Mouse (Mus musculus) hindbrain, embryonic 11.5 days (tissue): Measurements from ENCODE around the gene Rbm17. TPM values are rescaled to one million over a fixed set of nuclear protein-coding genes. Genes with fewer than 3 reads are reported as not detected.
"Not testable (repeated sequence)": the region's sequence is repeated elsewhere in the genome, so short reads cannot be mapped to it uniquely, and the experiment has no call there.

Experiments used
- ATAC-seq: fragments of 200-750 bp; cut with Nextera tagmentation; 2 replicates; pipeline ENCODE4 v1.8.0; 2017; ENCODE audit warnings: mild to moderate bottlenecking, moderate TSS enrichment, moderate library complexity; ENCODE audit not compliant: low FRiP score
- DNase-seq: peaks from one replicate; pipeline ENCODE4 v3.0.0-alpha.2; 2015; ENCODE audit warnings: low spot score
- H3K27ac ChIP-seq: fragments of 300-500 bp; sonication (generic); 2 replicates; pipeline ENCODE4 v1.5.1; 2014; ENCODE audit warnings: mild to moderate bottlenecking, low read depth, low read length
- H3K27me3 ChIP-seq: fragments of 300-500 bp; sonication (generic); 2 replicates; pipeline ENCODE4 v1.6.1; 2014; ENCODE audit warnings: mild to moderate bottlenecking, low read length, moderate library complexity, mixed read lengths; ENCODE audit not compliant: control insufficient read depth, insufficient read depth
- H3K36me3 ChIP-seq: fragments of 300-500 bp; sonication (generic); 2 replicates; pipeline ENCODE4 v1.6.1; 2014; ENCODE audit warnings: mild to moderate bottlenecking, low read length, moderate library complexity, mixed read lengths; ENCODE audit not compliant: control insufficient read depth, insufficient read depth
- H3K4me1 ChIP-seq: fragments of 300-500 bp; sonication (generic); replicated peaks from 2 replicates; pipeline ENCODE4 v1.6.1; 2014; ENCODE audit warnings: low read length, mixed read lengths; ENCODE audit not compliant: control insufficient read depth, insufficient read depth
- H3K4me2 ChIP-seq: fragments of 300-500 bp; sonication (generic); replicated peaks from 2 replicates; pipeline ENCODE4 v1.6.1; 2014; ENCODE audit warnings: mild to moderate bottlenecking, low read depth, low read length
- H3K4me3 ChIP-seq: fragments of 300-500 bp; sonication (generic); 2 replicates; pipeline ENCODE4 v1.5.1; 2014; ENCODE audit warnings: low read depth, low read length
- H3K9ac ChIP-seq: fragments of 300-500 bp; sonication (generic); 2 replicates; pipeline ENCODE4 v1.6.1; 2014; ENCODE audit warnings: low read depth, low read length
- H3K9me3 ChIP-seq: fragments of 300-500 bp; sonication (generic); 2 replicates; pipeline ENCODE4 v1.6.1; 2016; ENCODE audit warnings: low read length; ENCODE audit not compliant: control insufficient read depth
- WGBS: fragments of 180-500 bp; shearing (Covaris S2); extraction: QIAGEN DNeasy Blood & Tissue Kit; methylation state at CpG from one replicate; pipeline ENCODE4 v1.1.7; 2014; 5-methylcytosine and 5-hydroxymethylcytosine counted together
- polyA plus RNA-seq: library from polyadenylated mRNA; unstranded; fragments of >200 nt; fragmentation: Nextera tagmentation; extraction: Ambion mirVana; gene quantifications from 2 replicates; pipeline ENCODE4 v1.2.1, GENCODE M21; 2014

The Rbm17 gene
- polyA plus RNA-seq, 1 experiment from 2014 or later, result 178 TPM

GRCm38 (mm10) chr2:11636138-11636480 is 32.2 kb upstream of the Rbm17 start:
- H3K9ac ChIP-seq, result no peak overlapping the region
- no peaks in the 10 kb centered on the region for H3K27me3 ChIP-seq
- DNase-seq (no peak), ATAC-seq (no peak)
- 82% methylated on average over 3 of the region's 3 CpGs for WGBS
- no peak overlapping the region for H3K27ac ChIP-seq
- no peaks in the 10 kb centered on the region for H3K9me3 ChIP-seq
- no peaks in the 10 kb centered on the region for H3K4me1 ChIP-seq
- H3K4me3 ChIP-seq, result no peak overlapping the region
- no peak overlapping the region for H3K4me2 ChIP-seq
- H3K36me3 ChIP-seq, result no peaks in the 10 kb centered on the region

- Histone ChIP-seq H3K36me3 (no peaks in the 10 kb centered on the region), H3K27me3 (no peaks in the 10 kb centered on the region), H3K4me3 (no peak overlapping the region), H3K27ac (no peak overlapping the region), H3K9me3 (no peaks in the 10 kb centered on the region), H3K4me1 (no peaks in the 10 kb centered on the region), H3K9ac (no peak overlapping the region), H3K4me2 (no peak overlapping the region)
- WGBS, result 94% methylated on average over 5 of the region's 5 CpGs
- ATAC-seq (no peak), DNase-seq (no peak)
Observed at GRCm38 (mm10) chr2:11635471-11636137, 31.7 kb upstream of the Rbm17 start.

- no peak overlapping the region for H3K4me2 ChIP-seq
- H3K9me3 ChIP-seq, result no peaks in the 10 kb centered on the region
- DNase-seq (no peak), ATAC-seq (no peak)
- 88% methylated on average over 6 of the region's 6 CpGs for WGBS
- no peak overlapping the region for H3K27ac ChIP-seq
- no peak overlapping the region for H3K9ac ChIP-seq
- H3K27me3 ChIP-seq, result no peaks in the 10 kb centered on the region
- H3K36me3 ChIP-seq, result no peaks in the 10 kb centered on the region
- no peaks in the 10 kb centered on the region for H3K4me1 ChIP-seq
- H3K4me3 ChIP-seq, result no peak overlapping the region
Observed at GRCm38 (mm10) chr2:11635035-11635434, 31.1 kb upstream of the Rbm17 start.

- DNase-seq (no peak), ATAC-seq (no peak)
- 92% methylated on average over 5 of the region's 5 CpGs for WGBS
- Histone ChIP-seq H3K27me3 (no peaks in the 10 kb centered on the region), H3K36me3 (no peaks in the 10 kb centered on the region), H3K27ac (no peak within 1 kb of the TSS), H3K4me3 (no peak within 1 kb of the TSS), H3K4me1 (no peaks in the 10 kb centered on the region), H3K9ac (no peak within 1 kb of the TSS), H3K4me2 (no peak within 1 kb of the TSS), H3K9me3 (no peaks in the 10 kb centered on the region)
Observed at GRCm38 (mm10) chr2:11625890-11626289, 21.9 kb upstream of the Rbm17 start, which contains the start of gene Gm17490. TSS of gene Gm17490 (minus strand) at chr2:11626264.

GRCm38 (mm10) chr2:11623726-11624125 is 19.8 kb upstream of the Rbm17 start:
- Histone ChIP-seq H3K36me3 (no peaks in the 10 kb centered on the region), H3K9me3 (no peaks in the 10 kb centered on the region), H3K4me3 (no peak overlapping the region), H3K9ac (no peak overlapping the region), H3K4me2 (no peak overlapping the region), H3K4me1 (no peaks in the 10 kb centered on the region), H3K27ac (no peak overlapping the region), H3K27me3 (no peaks in the 10 kb centered on the region)
- ATAC-seq (no peak), DNase-seq (no peak)
- WGBS, result 87% methylated on average over 2 of the region's 2 CpGs

GRCm38 (mm10) chr2:11623173-11623572 is 19.2 kb upstream of the Rbm17 start:
- 95% methylated on average over 7 of the region's 8 CpGs for WGBS
- Histone ChIP-seq H3K9ac (no peak overlapping the region), H3K4me3 (no peak overlapping the region), H3K4me2 (no peak overlapping the region), H3K4me1 (no peaks in the 10 kb centered on the region), H3K36me3 (no peaks in the 10 kb centered on the region), H3K27ac (no peak overlapping the region), H3K27me3 (no peaks in the 10 kb centered on the region), H3K9me3 (no peaks in the 10 kb centered on the region)
- no peak for ATAC-seq
- DNase-seq, result no peak

GRCm38 (mm10) chr2:11619598-11619997 is 15.6 kb upstream of the Rbm17 start:
- no peaks in the 10 kb centered on the region for H3K36me3 ChIP-seq
- 79% methylated on average over 2 of the region's 2 CpGs for WGBS
- no peak overlapping the region for H3K4me2 ChIP-seq
- no peak for DNase-seq
- H3K4me1 ChIP-seq, result no peaks in the 10 kb centered on the region
- no peak for ATAC-seq
- H3K27me3 ChIP-seq, result no peaks in the 10 kb centered on the region
- H3K27ac ChIP-seq, result no peak overlapping the region
- H3K4me3 ChIP-seq, result no peak overlapping the region
- no peaks in the 10 kb centered on the region for H3K9me3 ChIP-seq
- no peak overlapping the region for H3K9ac ChIP-seq

- ATAC-seq (no peak), DNase-seq (no peak)
- Histone ChIP-seq H3K36me3 (no peaks in the 10 kb centered on the region), H3K4me1 (no peaks in the 10 kb centered on the region), H3K4me3 (no peak overlapping the region), H3K9ac (no peak overlapping the region), H3K27ac (no peak overlapping the region), H3K4me2 (no peak overlapping the region), H3K27me3 (no peaks in the 10 kb centered on the region), H3K9me3 (no peaks in the 10 kb centered on the region)
- WGBS, result 92% methylated on average over 9 of the region's 9 CpGs
Observed at GRCm38 (mm10) chr2:11616846-11617245, 12.9 kb upstream of the Rbm17 start.

GRCm38 (mm10) chr2:11612939-11613338 is 9.0 kb upstream of the Rbm17 start:
- H3K4me3 ChIP-seq, H3K4me1 ChIP-seq, H3K4me2 ChIP-seq, ATAC-seq, DNase-seq, H3K9ac ChIP-seq, H3K9me3 ChIP-seq, H3K27me3 ChIP-seq, H3K36me3 ChIP-seq, H3K27ac ChIP-seq: not testable (repeated sequence)
- WGBS, result 87% methylated on average over 6 of the region's 6 CpGs
